Mouse (Mus musculus) adrenal gland, postnatal 25 days (tissue): Measurements from ENCODE around the gene Guca2b. TPM values are rescaled to one million over a fixed set of nuclear protein-coding genes. Genes with fewer than 3 reads are reported as not detected.

Experiments
- total RNA-seq: library from RNA; stranded (reverse); gene quantifications from 2 replicates; pipeline ENCODE4 v1.2.3, GENCODE M21; 2021

Gene Guca2b
- total RNA-seq, 1 experiment from 2014 or later: not detected

Other genes with a start within 250 kb of the Guca2b start
- gene Ccdc30, start 243.4 kb downstream of the Guca2b start, total RNA-seq: 12.5 and 15.9 TPM in 2 replicates
- 45.9 and 48.6 TPM in 2 replicates for gene Ppcs, start 236.5 kb downstream of the Guca2b start, total RNA-seq
- 2.3 and 4.5 TPM in 2 replicates for gene Zmynd12, start 236.1 kb downstream of the Guca2b start, total RNA-seq
- 0.21 and 0.67 TPM in 2 replicates for gene Rimkla, start 166.3 kb downstream of the Guca2b start, total RNA-seq
- gene Foxj3, start 122.0 kb downstream of the Guca2b start, total RNA-seq: 32.3 and 42.8 TPM in 2 replicates
- 11.0 and 14.2 TPM in 2 replicates for gene Frg2f1, start 119.4 kb downstream of the Guca2b start, total RNA-seq
- 0.58 TPM in 1 of 2 replicates, not detected in the other for gene Guca2a, start 21.2 kb downstream of the Guca2b start, total RNA-seq
- 7.5 and 8.5 TPM in 2 replicates for gene Hivep3, start 74.8 kb upstream of the Guca2b start, total RNA-seq